Comparison of ENCODE assay signal across 18 mouse cellular contexts in genomic region chr12:86772551-86772950, GRCm38 (mm10). TPM values are rescaled to one million over a fixed set of nuclear protein-coding genes. Genes with fewer than 3 reads are reported as not detected.
DNase-seq lines count a peak whose midpoint lies in the region; ATAC-seq lines count a peak whose summit lies in the region.
"Had no signal": no experiment of that assay in that cellular context is flagged by ENCODE, and none has a peak within 500 bp of the region (broad histone marks: within the 10 kb centered on the region; RNA-seq: fewer than 3 reads in every experiment).

No protein-coding gene starts in this region.

- H3K27ac ChIP-seq in forebrain, embryonic 10.5 days = peak overlapping the region; percentile 49; the same call in 1 of the 2 replicates
- H3K27ac ChIP-seq in forebrain, embryonic 14.5 days (ENCODE audit: low read depth, low read length) = peak overlapping the region; percentile 35; the same call in 1 of the 2 replicates
- peak overlapping the region; percentile 39; the same call in 1 of the 2 replicates for H3K27ac ChIP-seq in hindbrain, embryonic 16.5 days (ENCODE audit: low read depth, low read length)
- H3K27ac ChIP-seq in midbrain, embryonic 16.5 days (ENCODE audit: low read length) = peak overlapping the region; percentile 76
- H3K27ac ChIP-seq: neural tube, embryonic 12.5 days had no signal

- H3K4me2 ChIP-seq in forebrain, embryonic 14.5 days (ENCODE audit: low read length) = no peak overlapping the region
- no peak overlapping the region for H3K4me2 ChIP-seq in hindbrain, embryonic 16.5 days (ENCODE audit: low read length)
- no peak overlapping the region for H3K4me2 ChIP-seq in midbrain, embryonic 16.5 days (ENCODE audit: low read length)
- H3K4me2 ChIP-seq: neural tube, embryonic 12.5 days had no signal

- H3K27me3 ChIP-seq in forebrain, embryonic 10.5 days (ENCODE audit: poor library complexity, severe bottlenecking) = 0 out of 2 replicates have a peak, but pooled peaks cover 6% of the 10 kb centered on the region
- no peaks in the 10 kb centered on the region for H3K27me3 ChIP-seq in forebrain, embryonic 14.5 days (replicated peaks; ENCODE audit: control insufficient read depth, insufficient read depth, low read length)
- H3K27me3 ChIP-seq in hindbrain, embryonic 16.5 days (replicated peaks; ENCODE audit: control insufficient read depth, insufficient read depth, low read length) = no peaks in the 10 kb centered on the region
- H3K27me3 ChIP-seq in midbrain, embryonic 16.5 days (ENCODE audit: control insufficient read depth, insufficient read depth, low read depth, low read length) = no peaks in the 10 kb centered on the region
- H3K27me3 ChIP-seq: embryonic facial prominence, embryonic 15.5 days had no signal

- no peak overlapping the region for H3K9ac ChIP-seq in forebrain, embryonic 14.5 days (ENCODE audit: low read length)
- peak overlapping the region; percentile 23; the same call in 1 of the 2 replicates for H3K9ac ChIP-seq in hindbrain, embryonic 16.5 days (ENCODE audit: low read depth, low read length)
- H3K9ac ChIP-seq in midbrain, embryonic 16.5 days (ENCODE audit: low read depth, low read length) = peak overlapping the region; percentile 55
- H3K9ac ChIP-seq: embryonic facial prominence, embryonic 15.5 days; neural tube, embryonic 12.5 days had no signal

- H3K9me3 ChIP-seq in forebrain, embryonic 10.5 days = peaks cover 5% of the 10 kb centered on the region; the same call in 1 of the 2 replicates
- H3K9me3 ChIP-seq in forebrain, embryonic 14.5 days (replicated peaks; ENCODE audit: control insufficient read depth, low read length) = no peaks in the 10 kb centered on the region
- H3K9me3 ChIP-seq in hindbrain, embryonic 16.5 days (ENCODE audit: control insufficient read depth, low read length) = no peaks in the 10 kb centered on the region
- H3K9me3 ChIP-seq in midbrain, embryonic 16.5 days (replicated peaks; ENCODE audit: control insufficient read depth, low read length, poor library complexity, severe bottlenecking) = no peaks in the 10 kb centered on the region
- H3K9me3 ChIP-seq: embryonic facial prominence, embryonic 15.5 days; neural tube, embryonic 12.5 days had no signal

- H3K36me3 ChIP-seq in forebrain, embryonic 10.5 days (replicated peaks) = no peaks in the 10 kb centered on the region
- H3K36me3 ChIP-seq in forebrain, embryonic 14.5 days (ENCODE audit: control insufficient read depth, insufficient read depth, low read length) = no peaks in the 10 kb centered on the region
- no peaks in the 10 kb centered on the region for H3K36me3 ChIP-seq in hindbrain, embryonic 16.5 days (ENCODE audit: control insufficient read depth, insufficient read depth, low read length)
- no peaks in the 10 kb centered on the region for H3K36me3 ChIP-seq in midbrain, embryonic 16.5 days (ENCODE audit: control insufficient read depth, insufficient read depth, low read length)
- H3K36me3 ChIP-seq: embryonic facial prominence, embryonic 15.5 days; neural tube, embryonic 12.5 days had no signal

- DNase-seq in forebrain, embryonic 10.5 days (ENCODE audit: extremely low spot score, low spot score) = no peak
- DNase-seq in forebrain, embryonic 14.5 days (ENCODE audit: low spot score) = peak; percentile 55
- DNase-seq in layer of hippocampus, postnatal 25 days (ENCODE audit: extremely low spot score in 1 of 2, low spot score in 1 of 2) = no peak
- DNase-seq in urinary bladder, postnatal 25 days (ENCODE audit: low spot score) = no peak
- DNase-seq in layer of hippocampus, adult 9-11 months = no peak

- no peak overlapping the region for H3K4me3 ChIP-seq in forebrain, embryonic 10.5 days
- H3K4me3 ChIP-seq in forebrain, embryonic 14.5 days (ENCODE audit: low read depth, low read length) = no peak overlapping the region
- H3K4me3 ChIP-seq in hindbrain, embryonic 16.5 days (ENCODE audit: low read length) = no peak overlapping the region
- H3K4me3 ChIP-seq in midbrain, embryonic 16.5 days (ENCODE audit: low read depth, low read length) = no peak overlapping the region
- H3K4me3 ChIP-seq: embryonic facial prominence, embryonic 15.5 days; neural tube, embryonic 12.5 days had no signal

- 0 out of 2 replicates have a peak, but pooled peaks have one; percentile 24 for ATAC-seq in forebrain, embryonic 14.5 days
- ATAC-seq in hindbrain, embryonic 16.5 days = 0 out of 2 replicates have a peak, but pooled peaks have one; percentile 21
- ATAC-seq in midbrain, embryonic 16.5 days = 0 out of 2 replicates have a peak, but pooled peaks have one; percentile 34

- 60% methylated on average over 3 of the region's 3 CpGs for WGBS in forebrain, embryonic 10.5 days
- WGBS in forebrain, embryonic 14.5 days = 23% methylated on average over 3 of the region's 3 CpGs
- WGBS in hindbrain, embryonic 16.5 days = 18% methylated on average over 3 of the region's 3 CpGs
- 16% methylated on average over 3 of the region's 3 CpGs for WGBS in midbrain, embryonic 16.5 days

- H3K4me1 ChIP-seq in forebrain, embryonic 10.5 days = peaks cover 40% of the 10 kb centered on the region
- peaks cover 21% of the 10 kb centered on the region; the same call in 1 of the 2 replicates for H3K4me1 ChIP-seq in forebrain, embryonic 14.5 days (ENCODE audit: control insufficient read depth, insufficient read depth, low read length)
- H3K4me1 ChIP-seq in hindbrain, embryonic 16.5 days (ENCODE audit: control insufficient read depth, insufficient read depth, low read depth, low read length) = peaks cover 16% of the 10 kb centered on the region
- H3K4me1 ChIP-seq in midbrain, embryonic 16.5 days (ENCODE audit: control insufficient read depth, insufficient read depth, low read length) = peaks cover 19% of the 10 kb centered on the region

RNA-seq across cellular contexts. Expression of gene Lrrc74a, which starts 38.4 kb away (rescaled TPM):
- not detected in 2 replicates for polyA plus RNA-seq in forebrain, embryonic 10.5 days (2016; fragmentation: Nextera tagmentation; extraction: Ambion mirVana)
- not detected in 2 replicates for polyA plus RNA-seq in forebrain, embryonic 14.5 days (2014; fragmentation: Nextera tagmentation; extraction: Ambion mirVana)
- polyA plus RNA-seq in hindbrain, embryonic 16.5 days (2015; fragmentation: Nextera tagmentation; extraction: Ambion mirVana) = not detected in 2 replicates
- polyA plus RNA-seq in midbrain, embryonic 16.5 days (2015; fragmentation: Nextera tagmentation; extraction: Ambion mirVana) = not detected in 2 replicates
- total RNA-seq in layer of hippocampus, postnatal 25 days (2021) = not detected
- total RNA-seq: ES-E14; gastrocnemius, postnatal 36 days; heart, postnatal 10 days; left cerebral cortex, adult 18-20 months; left cerebral cortex, postnatal 4 days; liver, adult 2 months had no signal
- polyA plus RNA-seq: embryonic facial prominence, embryonic 15.5 days; inflammation-experienced regulatory T-cells, adult 6 months; kidney, embryonic 14.5 days; large intestine, adult 2 months; liver, adult 2 months; neural tube, embryonic 12.5 days had no signal

RNA-seq across cellular contexts. Expression of gene Angel1, which starts 46.3 kb away (rescaled TPM):
- 15.2 and 15.8 TPM in 2 replicates for polyA plus RNA-seq in forebrain, embryonic 10.5 days (2016; fragmentation: Nextera tagmentation; extraction: Ambion mirVana)
- 7.6 and 9.1 TPM in 2 replicates for polyA plus RNA-seq in forebrain, embryonic 14.5 days (2014; fragmentation: Nextera tagmentation; extraction: Ambion mirVana)
- polyA plus RNA-seq in hindbrain, embryonic 16.5 days (2015; fragmentation: Nextera tagmentation; extraction: Ambion mirVana) = 10.0 and 13.0 TPM in 2 replicates
- 10.6 and 10.8 TPM in 2 replicates for polyA plus RNA-seq in midbrain, embryonic 16.5 days (2015; fragmentation: Nextera tagmentation; extraction: Ambion mirVana)
- total RNA-seq in layer of hippocampus, postnatal 25 days (2021) = 1 to 10 TPM; 4.6 to 8.0 TPM
